Mouse (Mus musculus) spleen, postnatal 14 days (tissue): ENCODE results near the gene Cpeb2.

ENCODE experiments used
- DNase-seq, 2 experiments: peaks; one replicate each; pipeline ENCODE4 v3.0.0; 2021 to 2022; ENCODE audit warnings: low spot score in 2 of 2

Gene Cpeb2

GRCm38 (mm10) chr5:43237238-43237637 lies 4.3 kb downstream of the Cpeb2 start:
- no peak for DNase-seq

- DNase-seq: no peak
Measured at GRCm38 (mm10) chr5:43239141-43239835, 6.3 kb downstream of the Cpeb2 start.

GRCm38 (mm10) chr5:43240729-43241128 lies 7.8 kb downstream of the Cpeb2 start:
- no peak for DNase-seq

DNA sequence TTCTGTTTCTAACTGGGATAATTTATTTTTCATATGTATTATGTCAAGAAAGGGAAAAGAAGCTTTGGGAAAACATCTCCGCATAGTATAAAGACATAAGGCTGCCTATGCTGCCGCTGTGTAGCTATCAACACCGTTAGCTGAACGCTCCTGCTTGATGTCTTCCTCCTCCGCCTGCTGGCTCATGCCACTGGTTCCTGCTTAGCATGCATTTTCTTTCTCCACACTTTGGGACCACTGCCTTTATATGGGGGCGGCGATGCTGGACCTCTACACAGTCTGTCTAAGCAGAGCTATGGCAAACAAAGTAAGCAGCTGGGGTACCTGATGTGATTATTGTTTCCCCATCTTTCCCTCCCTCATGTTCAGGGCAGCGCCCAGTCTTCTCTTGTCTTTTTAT lies 13.3 kb downstream of the Cpeb2 start:
- no peak for DNase-seq

DNA sequence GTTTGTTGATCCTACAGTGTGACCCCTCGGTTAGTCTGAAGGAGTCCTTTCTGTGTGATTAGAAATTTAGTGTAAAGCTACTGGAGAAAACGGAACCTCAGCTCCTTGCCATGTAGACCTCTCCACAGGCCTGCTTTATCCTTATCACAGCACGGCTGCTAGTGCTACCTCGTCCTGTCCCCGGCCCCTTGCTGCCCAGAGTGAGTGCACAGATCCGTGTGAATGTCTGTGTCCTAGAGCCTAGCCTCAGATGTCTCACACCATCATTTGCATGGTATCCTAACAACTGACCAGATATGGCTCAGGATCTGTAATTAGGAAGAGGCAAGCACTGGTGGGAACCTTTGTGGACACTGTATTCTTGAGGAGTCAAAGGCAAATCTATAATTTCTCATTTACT lies 14.0 kb downstream of the Cpeb2 start:
- no peak for DNase-seq

DNA sequence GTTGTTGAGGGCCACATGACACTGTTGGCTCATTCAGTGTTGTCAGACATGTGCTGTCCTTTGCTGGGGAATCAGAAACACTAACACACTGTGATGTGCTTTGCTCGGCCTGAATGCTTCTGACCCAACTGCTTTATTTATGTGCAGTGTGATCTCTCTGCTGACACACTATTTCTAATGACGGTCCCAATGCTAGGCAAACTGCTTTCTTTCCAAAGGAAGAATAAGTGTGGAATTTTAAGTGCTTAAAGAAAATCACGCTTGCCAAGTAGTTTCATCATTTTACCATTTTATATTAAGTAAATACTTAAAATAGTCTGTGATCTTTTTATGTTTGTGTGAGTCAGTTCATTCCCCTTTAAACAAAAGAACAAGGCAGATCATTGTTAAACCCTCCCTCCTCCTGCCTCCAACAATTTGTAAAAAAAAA lies 15.0 kb downstream of the Cpeb2 start:
- no peak for DNase-seq

DNA sequence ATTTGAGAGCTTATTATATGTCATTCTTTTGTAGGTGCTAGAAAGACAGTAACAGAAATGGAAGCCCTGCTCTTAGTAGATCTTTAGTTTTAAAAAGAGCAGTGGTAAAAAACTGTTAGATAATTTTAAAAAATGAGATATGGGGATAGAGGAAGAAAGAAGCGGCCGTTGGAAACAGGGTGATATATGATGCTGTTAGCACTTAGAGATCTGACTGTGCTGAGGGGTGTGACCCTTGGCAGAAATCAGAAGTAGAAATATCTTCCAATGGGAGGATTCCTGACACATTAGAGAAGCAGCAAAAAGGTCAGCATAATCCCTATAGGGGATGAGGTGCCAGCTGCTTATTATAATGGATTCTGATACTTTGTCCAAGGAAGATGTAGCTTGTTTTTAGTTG lies 24.5 kb downstream of the Cpeb2 start:
- DNase-seq: no peak

- DNase-seq: no peak
Measured at GRCm38 (mm10) chr5:43258472-43259142, 25.6 kb downstream of the Cpeb2 start.

DNA sequence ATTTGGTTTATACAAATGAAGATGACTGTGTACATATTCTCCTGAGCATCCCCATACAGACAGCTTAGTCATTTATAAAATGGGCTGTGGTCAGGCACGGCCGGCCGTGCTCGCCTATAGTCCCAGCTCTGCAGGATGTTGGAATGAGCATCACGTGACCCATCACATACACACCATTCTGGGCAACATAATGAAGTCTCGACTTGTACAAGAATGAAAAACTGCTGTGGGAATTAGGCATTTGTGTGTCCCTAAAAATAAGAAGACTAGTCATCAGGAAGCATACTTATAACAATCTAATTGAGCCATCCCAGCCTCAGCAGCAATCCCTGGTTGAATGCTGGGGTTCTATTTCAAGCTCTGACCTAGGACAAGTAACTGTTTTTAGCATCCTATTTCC lies 28.8 kb downstream of the Cpeb2 start:
- DNase-seq: no peak

DNA sequence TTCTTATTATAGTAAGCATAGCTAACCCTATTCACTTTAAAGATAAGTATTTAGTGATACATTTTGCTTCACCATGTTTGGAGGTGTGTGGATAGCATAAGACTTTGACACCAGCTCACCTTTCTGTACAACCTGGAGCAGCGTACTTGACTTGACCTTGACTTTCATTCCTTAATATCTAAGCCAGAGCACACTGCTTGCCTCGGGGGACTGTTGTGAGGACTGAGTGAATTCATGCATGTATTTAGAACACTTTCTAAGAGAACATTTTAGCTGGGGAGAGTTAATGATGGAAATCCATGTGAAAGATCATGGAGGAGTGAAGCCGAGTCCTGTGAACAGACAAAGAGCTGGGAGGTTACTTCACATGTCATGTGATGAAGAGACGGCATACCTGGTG lies 31.0 kb downstream of the Cpeb2 start:
- no peak for DNase-seq

GRCm38 (mm10) chr5:43264696-43265095 lies 31.7 kb downstream of the Cpeb2 start:
- no peak for DNase-seq

GRCm38 (mm10) chr5:43277982-43278381 lies 45.0 kb downstream of the Cpeb2 start:
- no peak for DNase-seq

- DNase-seq: no peak
Measured at GRCm38 (mm10) chr5:43279774-43280173, 46.8 kb downstream of the Cpeb2 start.

GRCm38 (mm10) chr5:43285756-43286155 lies 52.8 kb downstream of the Cpeb2 start:
- DNase-seq: no peak

DNA sequence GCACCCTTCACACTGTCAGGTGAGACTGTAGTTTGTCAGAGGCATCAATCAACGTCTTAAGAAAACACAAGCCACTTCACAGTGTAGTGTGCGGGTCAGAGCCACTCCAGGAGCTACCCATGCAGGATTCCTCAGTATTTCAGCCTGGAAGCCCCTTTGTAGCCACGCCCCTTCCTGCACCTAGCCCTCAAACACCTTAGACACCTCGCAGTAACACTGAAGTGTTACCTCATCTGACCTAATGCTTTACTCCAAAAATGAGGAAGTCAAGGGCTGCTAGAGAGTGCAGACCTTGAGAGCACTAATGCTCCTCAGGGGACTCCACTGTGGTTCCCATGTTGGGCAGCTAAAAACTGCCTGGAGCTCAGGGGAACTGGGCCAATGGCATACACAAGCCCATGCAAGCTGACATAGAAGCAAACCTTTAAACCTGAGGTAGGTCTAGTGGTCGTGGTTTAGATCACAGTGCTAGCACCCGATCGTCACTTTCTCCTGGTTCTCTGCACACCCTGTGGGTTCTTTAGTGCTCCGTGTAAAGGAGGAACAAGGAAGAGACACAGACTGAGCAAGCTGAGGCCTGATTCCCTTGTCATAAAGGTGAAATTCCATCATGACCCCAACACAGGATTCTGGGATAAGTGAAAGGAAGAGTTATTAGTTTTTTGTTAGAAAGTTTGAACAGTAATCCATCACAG lies 56.9 kb downstream of the Cpeb2 start:
- DNase-seq: no peak

- no peak for DNase-seq
Measured at GRCm38 (mm10) chr5:43293136-43293535, 60.2 kb downstream of the Cpeb2 start.

DNA sequence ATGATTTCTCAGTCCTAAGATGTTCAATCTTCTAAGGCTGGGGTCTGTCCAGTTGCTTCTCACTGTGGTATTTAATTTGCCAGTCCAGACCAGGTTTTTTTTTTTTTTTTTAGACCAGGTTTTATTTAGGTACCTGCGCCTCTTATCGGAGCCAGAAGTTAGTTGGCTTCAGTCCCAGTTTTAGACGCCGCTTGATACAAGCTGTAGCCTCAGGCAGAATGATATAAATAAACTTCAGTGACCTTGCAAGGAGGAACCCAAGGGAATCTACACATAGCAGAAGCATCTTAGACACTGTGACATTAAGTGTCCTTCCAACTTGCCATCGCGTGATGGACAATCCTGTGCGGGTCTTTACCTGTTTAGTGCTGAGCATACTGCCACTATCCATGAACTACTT lies 64.5 kb downstream of the Cpeb2 start:
- DNase-seq: no peak

DNA sequence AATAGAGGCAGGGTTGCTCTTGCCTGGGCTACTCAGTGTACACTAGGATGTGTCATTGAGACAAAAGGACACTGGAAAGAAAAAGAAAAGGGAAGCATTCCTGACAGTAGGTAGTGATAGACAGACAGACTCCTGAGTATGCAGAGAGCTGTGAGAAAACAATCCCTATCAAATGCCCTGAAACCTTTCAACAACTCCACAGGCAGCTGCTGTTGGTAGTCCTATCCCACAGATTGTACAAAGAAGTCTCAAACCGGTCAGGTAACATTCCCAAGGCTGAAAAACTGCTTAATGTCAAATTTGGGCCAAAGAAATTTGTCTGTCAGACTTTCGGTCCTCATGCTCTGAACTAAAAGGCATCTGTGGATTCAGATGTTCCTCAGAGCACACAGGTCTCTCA lies 66.0 kb downstream of the Cpeb2 start:
- no peak for DNase-seq

DNA sequence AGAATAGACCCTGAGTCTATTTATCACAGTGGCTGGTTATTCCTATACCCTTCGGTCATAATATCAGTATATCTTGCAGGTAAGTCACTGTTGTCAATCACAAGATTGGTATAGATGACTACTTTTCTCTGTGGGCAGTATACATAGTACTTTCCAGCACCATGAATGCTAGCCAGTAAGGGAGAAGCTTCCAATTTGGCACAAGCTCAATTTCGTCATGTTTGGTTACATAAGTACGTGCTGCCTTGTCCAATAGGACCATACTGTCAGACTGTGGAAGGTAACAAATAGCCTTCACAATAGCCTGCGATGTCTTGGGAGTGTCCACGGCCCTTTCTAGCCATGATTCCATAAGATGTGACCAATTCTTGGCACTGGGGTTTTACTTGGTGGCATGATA lies 67.1 kb downstream of the Cpeb2 start:
- DNase-seq: no peak

DNA sequence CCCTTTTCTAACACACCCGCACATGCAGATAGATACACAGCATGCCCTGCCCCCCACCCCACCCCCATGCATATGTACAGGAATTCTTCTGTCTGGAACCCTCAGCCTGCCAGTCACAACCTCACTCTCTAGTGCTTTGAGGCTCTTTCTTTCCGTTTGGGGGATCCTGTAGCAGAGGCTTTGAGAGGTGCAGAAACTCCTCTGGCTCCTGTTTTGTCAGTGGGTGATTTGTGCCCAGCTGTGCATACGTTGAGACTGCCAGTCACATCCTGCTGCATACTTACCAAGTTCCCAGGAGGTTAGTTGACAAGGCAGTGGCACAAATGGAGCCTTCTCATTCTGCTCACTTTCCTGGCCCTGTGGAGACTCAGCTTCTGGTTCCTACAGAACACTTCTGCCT lies 68.0 kb downstream of the Cpeb2 start:
- no peak for DNase-seq

DNA sequence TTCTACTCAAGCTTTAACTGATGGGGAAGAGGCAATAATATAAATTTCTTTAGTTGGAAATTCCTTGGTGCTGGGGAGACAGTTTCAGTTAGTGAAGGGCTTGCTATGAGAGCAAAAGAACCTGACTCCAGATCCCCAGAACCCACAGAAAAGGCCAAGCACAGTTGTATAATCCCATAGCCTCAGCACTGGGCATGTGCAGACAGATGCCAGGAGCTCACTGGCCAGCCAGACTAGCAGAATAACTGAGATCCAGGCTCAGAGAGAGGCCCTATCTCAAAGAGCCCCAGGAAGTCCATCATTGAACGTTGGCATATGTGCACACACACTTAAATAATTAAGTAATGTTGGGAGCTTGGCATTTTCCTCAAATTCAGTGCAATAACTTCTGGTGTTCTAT lies 70.5 kb downstream of the Cpeb2 start:
- DNase-seq: no peak

DNA sequence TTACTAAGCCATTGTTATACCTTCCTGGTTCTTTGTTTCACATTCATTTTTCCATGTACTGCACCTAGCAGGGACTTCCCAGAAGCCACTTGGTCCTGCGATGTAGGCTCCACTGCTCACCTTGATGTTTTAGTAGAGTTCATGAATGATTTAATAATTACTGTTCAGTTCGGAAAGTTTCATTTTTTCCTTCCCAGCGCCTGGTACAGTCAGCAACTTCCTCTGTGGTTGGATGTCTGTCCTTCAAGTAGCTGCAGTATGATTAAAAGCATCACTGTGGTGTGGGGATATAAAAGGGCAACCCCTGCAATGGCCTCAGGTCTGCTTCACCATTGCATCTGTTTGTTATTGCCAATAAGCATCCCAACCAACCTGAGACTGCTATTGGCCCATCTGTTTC lies 72.5 kb downstream of the Cpeb2 start:
- no peak for DNase-seq

DNA sequence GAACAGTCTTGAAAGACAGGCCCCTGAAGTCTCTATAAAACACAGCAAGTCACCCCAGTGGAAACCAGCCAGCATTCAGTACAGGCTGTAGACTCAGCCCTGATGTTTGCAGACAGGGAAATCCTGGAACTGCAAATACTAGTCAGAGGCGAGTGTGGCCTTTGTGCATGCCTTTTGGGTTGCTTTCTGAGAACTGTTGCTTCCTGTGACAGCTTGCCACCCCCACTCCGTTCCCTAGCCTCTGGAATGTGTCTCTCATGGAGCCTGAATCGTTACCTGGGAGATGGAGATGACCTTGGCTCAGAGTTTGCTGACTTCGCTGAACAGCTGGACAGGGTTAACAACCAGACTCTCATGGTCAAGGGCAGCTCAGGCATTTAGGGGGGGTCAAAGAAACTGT lies 77.0 kb downstream of the Cpeb2 start:
- no peak for DNase-seq
